Mouse (Mus musculus): ENCODE measurements at regions not wholly inside any gene's neighbourhood (a gene's known extent, or its start where the extent isn't known, plus 50 kb on each side); places are given as distances from the start of the nearest gene placed in this dataset.

DNA sequence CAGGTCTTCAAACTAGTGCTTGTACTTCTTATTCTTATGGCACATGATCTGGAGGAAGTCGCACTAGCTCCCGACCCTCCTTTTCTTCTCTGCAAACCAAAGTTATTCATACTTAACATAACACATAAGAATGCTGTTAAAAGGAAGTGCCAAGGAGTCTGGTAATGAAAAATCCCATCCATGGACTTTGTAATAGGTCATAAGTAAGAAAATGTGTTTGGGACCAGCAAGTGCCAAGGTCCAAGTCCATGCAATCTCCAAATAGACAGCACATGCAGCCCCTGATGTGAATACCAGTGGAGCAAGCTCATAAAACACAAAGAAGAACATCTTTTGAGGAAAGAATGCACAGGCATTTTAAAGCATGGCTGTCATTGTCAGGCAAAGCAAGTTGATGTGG lies 481.4 kb downstream of the Nuf2 start:
- DNase-seq: no peak

- no peak for DNase-seq
Observed at GRCm38 (mm10) chr1:169046791-169047525, 484.3 kb downstream of the Nuf2 start.

DNA sequence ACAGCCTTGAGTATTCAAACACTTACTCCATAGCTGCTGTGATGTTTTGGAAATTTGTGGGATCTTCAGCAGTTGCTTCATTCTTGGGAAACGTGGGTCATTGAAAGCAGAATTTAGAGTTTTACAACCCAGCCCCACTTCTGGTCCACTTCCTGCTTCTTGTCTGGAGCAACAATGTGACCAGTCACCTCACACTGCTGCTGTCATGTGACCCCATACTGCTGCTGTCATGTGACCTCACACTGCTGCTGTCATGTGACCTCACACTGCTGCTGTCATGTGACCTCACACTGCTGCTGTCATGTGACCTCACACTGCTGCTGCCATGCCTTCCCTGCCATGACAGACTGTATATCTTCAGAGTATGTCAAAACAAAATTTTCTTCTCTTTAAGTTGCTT lies 497.7 kb downstream of the Nuf2 start:
- no peak for DNase-seq

DNA sequence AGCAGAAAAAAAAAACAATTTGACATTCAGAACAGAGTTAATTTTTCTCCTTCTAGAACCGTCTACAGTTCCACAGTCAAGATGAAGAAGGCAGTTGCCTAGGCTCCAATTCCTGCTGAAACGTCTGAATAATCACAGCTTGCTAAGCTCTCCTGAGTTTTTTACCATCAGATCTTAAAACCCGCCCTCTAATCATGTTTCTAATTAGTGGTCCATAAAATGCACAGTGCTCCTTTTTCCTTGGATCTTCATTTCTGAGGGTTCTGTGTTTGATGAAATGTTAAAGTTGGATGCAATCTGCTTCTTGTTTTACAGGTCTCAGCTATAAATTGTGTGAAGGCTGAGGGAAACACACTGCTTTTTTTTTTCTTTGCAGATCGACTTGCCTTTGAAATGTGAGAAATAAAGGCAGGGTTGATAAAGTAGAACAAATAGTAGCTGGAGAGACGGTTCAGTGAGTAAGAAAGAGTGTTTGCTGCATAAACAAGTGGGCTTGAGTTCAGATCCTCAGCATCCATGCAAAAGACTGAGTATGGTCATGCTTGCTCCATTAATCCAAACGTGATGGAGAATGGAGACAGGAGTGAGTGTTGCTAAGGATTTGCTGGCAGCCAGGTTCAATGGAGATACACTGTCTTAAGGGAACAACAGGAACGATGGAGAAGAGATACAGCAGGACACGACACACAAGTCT lies 499.3 kb downstream of the Nuf2 start:
- no peak for DNase-seq

DNA sequence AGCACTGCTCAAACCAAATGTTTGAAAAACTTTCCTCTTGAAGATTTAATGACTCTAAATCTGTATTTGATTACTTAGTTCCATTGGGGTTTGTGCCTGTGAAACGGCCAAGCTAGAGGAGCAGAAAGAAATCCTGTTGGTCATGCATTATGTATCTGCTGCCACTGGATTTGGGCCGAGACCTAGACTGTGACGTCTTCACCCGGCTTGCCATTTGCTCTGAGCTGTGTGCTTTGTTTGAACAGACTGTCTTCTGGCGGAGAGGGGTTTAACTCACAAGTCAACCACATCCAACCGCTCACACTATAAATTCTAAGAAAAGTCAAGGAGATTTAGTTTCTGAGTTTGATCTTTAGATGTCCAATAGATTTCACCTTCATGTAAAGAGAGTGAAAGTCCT lies 503.6 kb downstream of the Nuf2 start:
- no peak for DNase-seq

GRCm38 (mm10) chr1:169027241-169027640 lies 504.0 kb downstream of the Nuf2 start:
- no peak for DNase-seq

DNA sequence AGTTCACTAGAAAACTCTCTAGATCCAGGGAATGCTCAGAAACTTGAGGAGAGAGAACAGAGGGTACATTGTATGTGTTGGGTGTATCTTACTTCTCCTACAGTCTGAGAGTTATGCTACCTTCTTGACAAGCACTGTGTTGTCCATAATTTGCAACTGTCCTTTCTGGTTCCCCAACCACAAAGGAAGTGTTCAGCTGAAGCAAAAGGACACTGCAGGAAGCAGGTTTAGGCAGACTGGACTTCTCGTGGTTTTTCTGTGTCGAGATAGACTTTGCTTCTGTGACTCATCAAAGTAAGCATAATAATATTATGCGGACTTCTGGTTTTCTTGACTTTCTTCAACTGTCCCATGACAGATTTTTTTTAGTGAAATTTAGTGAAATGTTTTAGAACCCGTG lies 506.7 kb downstream of the Nuf2 start:
- DNase-seq: no peak

DNA sequence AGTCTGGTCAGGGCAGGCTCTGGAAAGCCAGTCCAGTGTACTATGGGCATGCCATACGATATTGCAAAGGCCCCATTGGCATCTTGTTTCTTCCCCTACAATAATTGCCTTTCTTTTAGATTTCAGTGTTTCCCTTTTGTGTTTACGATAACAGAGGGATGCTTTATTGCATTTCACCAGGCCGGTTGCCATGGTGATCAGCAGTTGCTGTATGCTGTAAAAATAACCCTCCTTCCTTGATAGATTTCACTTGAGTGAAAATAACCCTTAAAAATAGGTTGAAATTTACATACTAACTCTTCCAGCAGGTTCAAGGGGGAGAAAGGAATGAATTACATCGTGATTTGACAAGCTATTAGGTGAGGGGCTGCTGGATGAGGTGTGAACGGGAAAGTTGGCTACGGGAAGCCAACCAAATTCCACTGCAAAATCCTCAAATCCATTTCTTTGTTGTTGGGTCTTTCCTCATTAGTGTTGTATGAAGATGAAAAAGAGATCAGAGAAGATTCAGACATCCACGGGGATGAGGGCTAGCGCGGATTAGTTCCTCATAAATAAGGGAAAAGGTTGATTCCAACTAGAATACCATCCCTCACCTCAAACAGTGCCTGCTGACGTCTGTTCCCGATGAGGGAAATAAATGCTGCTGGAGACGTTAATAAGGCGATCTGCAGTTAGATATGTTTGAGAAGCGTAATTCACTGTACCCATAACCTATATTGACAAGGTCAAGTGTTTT lies 539.6 kb downstream of the Nuf2 start:
- DNase-seq: no peak

DNA sequence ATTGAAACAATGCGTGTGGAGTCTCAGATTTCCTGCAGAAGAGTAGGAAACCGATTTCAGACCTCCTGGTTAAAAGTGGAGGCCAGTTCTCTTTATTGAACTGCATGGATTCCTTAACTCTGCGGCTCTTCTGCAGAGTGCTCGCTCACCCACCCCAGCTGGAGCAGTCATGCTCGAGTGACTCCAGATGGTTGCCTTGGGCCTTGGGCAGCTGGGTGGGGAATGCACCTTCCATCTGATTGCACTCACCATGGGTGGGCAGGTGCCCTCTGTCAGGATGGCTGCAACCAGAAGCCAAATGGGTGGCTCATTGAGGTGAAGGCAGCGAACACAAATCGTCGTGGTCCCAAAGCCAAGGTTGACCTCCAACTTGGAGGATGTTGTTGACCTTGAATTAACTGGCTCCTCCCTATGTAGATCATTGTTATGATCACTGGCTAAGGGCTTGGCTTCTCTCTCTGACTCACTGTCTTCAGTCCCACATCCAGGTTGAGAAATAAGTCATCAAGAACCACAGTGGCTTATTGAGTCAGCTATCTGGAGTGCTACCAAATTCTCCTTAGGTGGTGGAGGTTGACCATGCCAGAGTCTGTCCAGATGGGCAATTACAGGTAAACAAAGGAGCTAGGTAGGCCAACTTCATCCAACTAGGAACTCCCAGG lies 543.1 kb upstream of the Pbx1 start:
- DNase-seq: no peak

GRCm38 (mm10) chr1:168969402-168969801 lies 537.3 kb upstream of the Pbx1 start:
- no peak for DNase-seq

DNA sequence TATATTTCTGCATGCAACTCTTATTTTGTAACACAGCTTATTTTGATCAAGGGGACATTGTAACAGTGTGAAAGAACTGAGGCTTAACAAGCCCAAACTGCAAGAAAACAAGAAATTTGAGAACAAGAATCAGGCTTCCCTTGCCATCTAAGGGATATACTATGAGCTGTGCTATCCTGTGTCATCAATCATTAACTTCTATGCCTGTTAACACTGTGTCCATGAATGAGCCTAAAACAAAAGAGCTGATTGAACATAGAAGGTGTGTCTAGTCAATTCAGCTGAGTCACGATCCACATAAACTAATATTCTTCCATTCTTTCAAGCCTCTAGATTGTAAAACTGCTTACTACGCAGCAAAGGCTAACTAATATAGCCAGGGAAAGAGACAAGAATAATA lies 535.3 kb upstream of the Pbx1 start:
- no peak for DNase-seq

GRCm38 (mm10) chr1:168964467-168964904 lies 532.4 kb upstream of the Pbx1 start:
- DNase-seq: no peak

DNA sequence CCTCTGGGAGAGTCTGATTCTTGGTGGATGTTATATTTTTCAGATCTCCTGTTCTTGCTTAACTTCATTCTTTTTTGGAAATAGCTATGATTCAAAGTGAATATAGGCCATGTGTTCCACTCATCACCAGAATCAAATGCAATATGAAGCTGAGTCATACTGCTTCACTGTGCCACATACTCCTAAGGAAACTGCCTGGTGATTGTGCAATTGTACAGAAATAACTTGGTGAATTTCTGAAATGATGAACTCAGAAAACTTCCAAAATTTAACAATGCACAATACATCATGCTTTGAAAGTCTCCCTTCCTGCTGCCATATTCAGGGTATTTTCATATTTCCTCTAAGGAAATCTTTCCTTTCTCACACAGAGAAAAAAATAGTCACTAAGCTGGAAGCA lies 518.9 kb upstream of the Pbx1 start:
- DNase-seq: no peak

DNA sequence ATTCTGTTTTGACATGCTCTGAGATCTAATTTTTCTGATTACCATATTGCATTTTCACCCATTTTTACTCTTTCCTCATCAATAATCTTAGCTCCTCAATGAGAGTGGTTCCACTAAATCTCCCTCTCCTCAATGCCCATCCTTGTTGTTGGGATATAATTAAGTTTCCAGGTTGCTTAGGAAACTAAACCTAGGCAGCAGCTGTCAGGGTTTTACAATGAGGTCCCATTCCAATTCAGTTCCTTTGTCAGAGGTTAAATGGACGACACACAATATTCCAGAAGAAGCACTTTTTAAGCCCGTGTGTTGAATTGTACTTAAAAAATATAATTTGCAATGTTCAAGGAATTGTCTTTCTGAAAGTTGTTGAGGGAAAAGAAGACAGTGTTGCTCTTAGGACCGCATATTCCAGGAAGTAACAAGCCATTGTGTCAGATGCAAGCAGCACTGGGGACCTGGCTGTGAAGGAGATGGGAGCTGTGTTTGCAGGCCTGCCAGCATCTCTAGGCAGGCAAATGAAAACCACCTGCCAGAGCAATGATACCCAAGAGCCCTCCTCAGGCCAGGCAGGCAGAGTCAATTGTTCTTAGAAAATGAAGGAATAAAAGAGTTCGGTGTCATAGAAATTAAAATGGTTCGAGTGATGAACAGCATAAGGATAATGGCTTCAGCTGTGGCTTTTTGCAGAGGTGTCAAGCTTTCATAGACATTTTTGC lies 492.2 kb upstream of the Pbx1 start:
- no peak for DNase-seq

GRCm38 (mm10) chr1:168918331-168919076 lies 486.4 kb upstream of the Pbx1 start:
- DNase-seq: no peak

DNA sequence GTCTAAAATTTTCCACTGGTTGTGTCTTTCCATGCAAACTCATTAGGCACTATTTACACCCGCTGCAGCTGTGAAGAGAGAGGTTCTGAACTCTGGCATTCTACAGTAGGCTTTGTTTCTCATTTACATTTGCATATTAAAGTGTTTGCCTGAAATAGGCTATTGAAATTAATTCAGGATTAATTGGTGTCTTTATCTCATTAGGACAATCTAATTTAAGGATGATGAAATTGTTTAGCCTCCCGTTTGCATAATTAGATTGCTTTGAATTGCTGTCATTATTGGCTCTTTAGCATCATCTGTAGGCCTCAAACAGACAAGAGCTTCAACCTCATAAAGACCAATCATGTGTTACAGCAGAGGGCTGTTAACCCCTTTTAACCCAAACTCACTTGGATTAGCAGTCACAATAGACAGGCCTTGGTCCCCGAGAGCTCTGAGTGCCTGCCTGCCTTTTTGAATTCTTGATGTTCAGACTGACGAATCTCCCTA lies 476.7 kb upstream of the Pbx1 start:
- no peak for DNase-seq

DNA sequence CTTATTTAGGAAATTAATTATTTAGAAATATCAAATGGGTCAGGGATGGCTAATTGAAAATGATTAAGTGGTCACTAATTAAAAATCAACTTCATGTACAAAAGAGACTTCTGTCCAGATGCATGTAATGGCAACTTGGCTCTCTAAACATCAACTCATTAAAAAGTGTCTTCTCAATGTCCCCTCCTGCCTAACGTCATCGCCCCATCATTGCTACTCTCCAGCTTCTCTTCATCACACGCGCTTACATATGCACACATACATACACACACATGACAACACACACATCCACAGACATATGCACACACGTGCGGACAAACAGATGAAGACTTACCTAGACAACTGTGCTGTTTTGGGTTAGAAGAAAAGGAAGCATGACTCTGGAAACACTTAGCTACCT lies 476.1 kb upstream of the Pbx1 start:
- DNase-seq: no peak

DNA sequence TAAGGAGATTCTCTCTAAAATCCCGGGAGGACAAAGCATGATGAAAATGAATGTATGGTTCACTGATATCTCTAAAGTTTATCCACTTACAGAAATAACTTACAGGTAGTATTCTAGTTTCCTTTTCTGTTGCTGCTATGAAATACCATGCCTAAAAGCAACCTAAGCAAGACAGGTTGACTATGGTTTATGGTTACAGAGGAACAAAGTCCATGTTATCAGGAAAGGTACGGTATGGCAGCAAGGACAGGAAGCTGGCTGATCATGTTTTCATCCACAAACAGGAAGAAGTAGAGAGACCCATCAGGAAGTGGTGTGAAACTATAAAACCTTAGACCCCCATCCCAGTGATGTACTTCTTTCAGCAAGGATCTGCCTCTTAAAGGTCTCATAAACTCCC lies 466.4 kb upstream of the Pbx1 start:
- no peak for DNase-seq

GRCm38 (mm10) chr1:168861577-168861976 lies 429.5 kb upstream of the Pbx1 start:
- no peak for DNase-seq

DNA sequence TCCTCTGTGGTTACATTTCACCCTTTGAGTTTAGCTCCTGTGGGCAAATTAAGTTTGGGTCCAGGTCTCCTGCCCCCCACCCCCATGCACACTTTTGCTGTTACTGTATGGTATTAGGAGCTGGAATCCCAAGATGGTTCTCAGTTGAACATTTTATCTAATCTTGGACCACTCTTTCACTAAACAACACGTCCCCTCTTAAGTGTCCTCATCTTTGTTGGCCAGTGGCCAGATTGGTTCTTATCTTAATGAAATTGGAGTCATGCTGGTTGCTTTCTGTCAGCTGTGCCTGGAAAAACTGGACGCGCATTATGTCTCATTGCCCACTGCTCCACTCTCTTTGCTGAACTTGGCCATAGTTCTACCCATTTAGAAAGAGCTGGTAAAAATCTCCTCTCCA lies 391.1 kb upstream of the Pbx1 start:
- DNase-seq: no peak

- no peak for DNase-seq
Observed at GRCm38 (mm10) chr1:168818381-168818780, 386.3 kb upstream of the Pbx1 start.

GRCm38 (mm10) chr1:168807084-168807483 lies 375.0 kb upstream of the Pbx1 start:
- DNase-seq: no peak
